Mouse (Mus musculus) limb, embryonic 14.5 days (tissue): ENCODE data around the gene Cmtm4. TPM values are rescaled to one million over a fixed set of nuclear protein-coding genes. Genes with fewer than 3 reads are reported as not detected.
A peak's percentile ranks its signal among the peaks of the same experiment; 100 is the strongest.

Experiments used
- ATAC-seq: fragments of 200-750 bp; cut with Nextera tagmentation; 2 replicates; pipeline ENCODE4 v1.8.0; 2017; ENCODE audit warnings: low read depth, moderate number of reproducible peaks, moderate TSS enrichment; ENCODE audit not compliant: low FRiP score
- DNase-seq: peaks from one replicate; pipeline ENCODE4 v3.0.0-alpha.2; 2015; ENCODE audit warnings: low spot score
- H3K27ac ChIP-seq: fragments of 300-500 bp; sonication (generic); replicated peaks from 2 replicates; pipeline ENCODE4 v1.5.1; 2014; ENCODE audit warnings: low read depth, mild to moderate bottlenecking, low read length, moderate library complexity, mixed read lengths
- H3K27me3 ChIP-seq: fragments of 300-500 bp; sonication (generic); 2 replicates; pipeline ENCODE4 v1.6.1; 2014; ENCODE audit warnings: low read length, mixed read lengths; ENCODE audit not compliant: control insufficient read depth, insufficient read depth
- H3K36me3 ChIP-seq: fragments of 300-500 bp; sonication (generic); 2 replicates; pipeline ENCODE4 v1.6.1; 2014; ENCODE audit warnings: mild to moderate bottlenecking, low read length, moderate library complexity, mixed read lengths; ENCODE audit not compliant: control insufficient read depth, insufficient read depth
- H3K4me1 ChIP-seq: fragments of 300-500 bp; sonication (generic); 2 replicates; pipeline ENCODE4 v1.6.1; 2014; ENCODE audit warnings: antibody characterized with exemption, low read length, mixed read lengths; ENCODE audit not compliant: control insufficient read depth, insufficient read depth
- H3K4me2 ChIP-seq: fragments of 300-500 bp; sonication (generic); replicated peaks from 2 replicates; pipeline ENCODE4 v1.6.1; 2014; ENCODE audit warnings: low read depth, mild to moderate bottlenecking, low read length, moderate library complexity; ENCODE audit not compliant: severe bottlenecking
- H3K4me3 ChIP-seq: fragments of 300-500 bp; sonication (generic); replicated peaks from 2 replicates; pipeline ENCODE4 v1.5.1; 2014; ENCODE audit warnings: low read length
- H3K9ac ChIP-seq: fragments of 300-500 bp; sonication (generic); 2 replicates; pipeline ENCODE4 v1.6.1; 2014; ENCODE audit warnings: mild to moderate bottlenecking, low read depth, low read length, moderate library complexity; ENCODE audit not compliant: severe bottlenecking
- H3K9me3 ChIP-seq: fragments of 300-500 bp; sonication (generic); 2 replicates; pipeline ENCODE4 v1.6.1; 2016; ENCODE audit warnings: low read length; ENCODE audit not compliant: control insufficient read depth
- POLR2A ChIP-seq: fragments of 200-500 bp; IDR thresholded peaks from 2 replicates; pipeline ENCODE4 v1.8.0; 2012; ENCODE audit warnings: inconsistent platforms, mild to moderate bottlenecking, moderate library complexity, borderline replicate concordance; ENCODE audit not compliant: insufficient read depth, insufficient read length; ENCODE audit errors: extremely low read depth
- WGBS: fragments of 180-500 bp; shearing (Covaris S2); extraction: QIAGEN DNeasy Blood & Tissue Kit; methylation state at CpG from one replicate; pipeline ENCODE4 v1.1.7; 2014; 5-methylcytosine and 5-hydroxymethylcytosine counted together
- polyA plus RNA-seq, 2 experiments: library from polyadenylated mRNA; depleted of rRNA in 1 of 2; stranded (reverse) in 1 of 2; unstranded in 1 of 2; fragments of >200 nt; fragmentation: Nextera tagmentation in 1 of 2; extraction: Ambion mirVana in 1 of 2; gene quantifications; 2 replicates each; pipeline versions ENCODE4 v1.2.1 to v1.2.3; 2012 to 2014

Gene Cmtm4
- polyA plus RNA-seq, 2 experiments: 4.1 to 18.9 TPM

GRCm38 (mm10) chr8:104339983-104340232, 55.7 kb downstream of the Cmtm4 start:
- no peak for TF ChIP-seq POLR2A
- 2% methylated on average over 6 of the region's 6 CpGs for WGBS

DNA sequence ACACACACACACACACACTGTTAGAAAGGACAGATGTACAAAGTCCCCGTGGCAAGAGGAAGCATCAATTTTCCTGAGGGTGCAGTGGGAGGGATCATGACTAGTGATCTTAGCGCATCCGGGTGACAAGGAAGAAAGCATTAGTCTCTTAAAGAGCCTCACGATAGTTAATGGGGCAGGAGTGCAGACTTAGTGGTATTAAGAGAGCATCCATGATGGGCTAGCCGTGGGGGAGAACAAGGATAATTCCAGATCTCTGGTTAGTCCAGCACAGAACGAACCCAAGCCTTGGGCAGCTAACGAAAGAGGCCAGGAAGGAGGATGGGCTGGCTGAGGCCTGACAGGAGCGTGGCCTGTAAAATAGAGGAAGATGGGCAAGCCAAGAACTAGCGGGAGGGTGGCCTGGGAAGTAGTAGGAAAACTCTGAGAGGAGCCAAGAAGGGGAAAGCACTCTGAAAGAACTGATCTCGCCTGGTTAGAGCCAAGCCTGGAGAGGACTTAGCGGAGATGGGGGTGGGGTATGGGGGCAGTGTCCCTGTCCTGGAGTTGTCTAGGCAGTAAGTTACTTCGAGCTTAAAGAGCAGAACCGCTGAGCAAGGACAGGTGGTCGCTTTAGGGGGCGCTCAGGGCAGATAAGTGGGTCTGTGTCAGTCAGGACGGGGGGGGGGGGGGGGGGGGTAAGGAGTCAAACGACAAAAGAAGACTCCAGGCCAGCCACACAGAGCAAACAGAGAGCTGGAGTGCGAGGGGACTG, 56.2 kb downstream of the Cmtm4 start, which contains the start of gene Cmtm3:
TSS of gene Cmtm3 (plus strand) at position 182 of the 754 bp plus-strand sequence.
- peak; percentile 31 for DNase-seq
- Histone ChIP-seq H3K4me1 (peaks cover 5% of the 10 kb centered on the region), H3K27me3 (no peaks in the 10 kb centered on the region), H3K4me2 (peak within 1 kb of the TSS; percentile 85), H3K4me3 (peak within 1 kb of the TSS; percentile 67), H3K9ac (peak within 1 kb of the TSS; percentile 89), H3K9me3 (no peaks in the 10 kb centered on the region), H3K36me3 (0 out of 2 replicates have a peak, but pooled peaks cover 3% of the 10 kb centered on the region), H3K27ac (peak within 1 kb of the TSS; percentile 82)
- ATAC-seq: no peak
- no peak for TF ChIP-seq POLR2A
- 14% methylated on average over 17 of the region's 18 CpGs for WGBS

More at GRCm38 (mm10) chr8:104339983-104340232, 55.7 kb downstream of the Cmtm4 start:
- no peak for ATAC-seq
- Histone ChIP-seq H3K4me3 (peak overlapping the region; percentile 67), H3K36me3 (peaks cover 8% of the 10 kb centered on the region; the same call in 1 of the 2 replicates), H3K4me2 (peak overlapping the region; percentile 85), H3K4me1 (peaks cover 5% of the 10 kb centered on the region), H3K27ac (peak overlapping the region; percentile 82; the same call in 1 of the 2 replicates), H3K9ac (peak overlapping the region; percentile 89), H3K27me3 (no peaks in the 10 kb centered on the region), H3K9me3 (no peaks in the 10 kb centered on the region)
- DNase-seq: no peak

DNA sequence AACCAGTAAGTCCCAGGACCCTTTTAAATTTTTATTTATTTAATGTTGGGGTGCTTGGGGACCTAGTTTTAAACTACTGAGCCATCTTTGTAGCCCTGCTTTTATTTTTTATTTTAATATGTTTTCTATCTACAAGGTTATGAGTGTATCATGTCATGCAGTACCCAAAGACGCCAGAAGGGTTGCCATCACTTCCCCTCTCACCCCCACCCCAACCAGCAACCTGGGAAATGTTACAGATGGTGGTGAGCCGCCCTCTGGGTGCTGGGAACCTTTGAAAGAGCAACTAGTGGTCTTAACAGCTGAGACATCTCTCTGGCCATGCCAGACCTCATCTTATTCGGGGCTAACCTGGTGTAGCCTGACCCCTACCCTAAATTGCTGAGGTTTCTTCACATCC, 57.7 kb downstream of the Cmtm4 start:
- H3K9ac ChIP-seq: no peak overlapping the region
- no peak overlapping the region for H3K4me3 ChIP-seq
- no peaks in the 10 kb centered on the region for H3K36me3 ChIP-seq
- no peak for DNase-seq
- TF ChIP-seq POLR2A: no peak
- no peaks in the 10 kb centered on the region for H3K9me3 ChIP-seq
- WGBS: 39% methylated on average over 3 of the region's 3 CpGs
- no peak overlapping the region for H3K27ac ChIP-seq
- H3K27me3 ChIP-seq: no peaks in the 10 kb centered on the region
- peaks cover 5% of the 10 kb centered on the region; the same call in 1 of the 2 replicates for H3K4me1 ChIP-seq
- H3K4me2 ChIP-seq: no peak overlapping the region
- no peak for ATAC-seq

- Histone ChIP-seq H3K27me3 (no peaks in the 10 kb centered on the region), H3K4me3 (no peak overlapping the region), H3K4me2 (no peak overlapping the region), H3K4me1 (peaks cover 3% of the 10 kb centered on the region; the same call in 1 of the 2 replicates), H3K9ac (no peak overlapping the region), H3K27ac (no peak overlapping the region), H3K36me3 (no peaks in the 10 kb centered on the region), H3K9me3 (no peaks in the 10 kb centered on the region)
- no peak for TF ChIP-seq POLR2A
- no peak for DNase-seq
- WGBS: 90% methylated on average over 1 of the region's 1 CpGs
- ATAC-seq: no peak
These were observed 58.8 kb downstream of the Cmtm4 start for GRCm38 (mm10) chr8:104336806-104337205.

GRCm38 (mm10) chr8:104334196-104334595, 61.4 kb downstream of the Cmtm4 start:
- WGBS: 65% methylated on average over 1 of the region's 1 CpGs
- no peak overlapping the region for H3K4me3 ChIP-seq
- no peak overlapping the region for H3K9ac ChIP-seq
- no peaks in the 10 kb centered on the region for H3K36me3 ChIP-seq
- ATAC-seq (no peak), DNase-seq (no peak)
- no peaks in the 10 kb centered on the region for H3K4me1 ChIP-seq
- no peak overlapping the region for H3K27ac ChIP-seq
- no peak for TF ChIP-seq POLR2A
- H3K9me3 ChIP-seq: no peaks in the 10 kb centered on the region
- H3K4me2 ChIP-seq: no peak overlapping the region
- H3K27me3 ChIP-seq: no peaks in the 10 kb centered on the region
